Mouse (Mus musculus) heart, embryonic 15.5 days (tissue): Measurements from ENCODE around the gene Lig3. TPM values are rescaled to one million over a fixed set of nuclear protein-coding genes. Genes with fewer than 3 reads are reported as not detected.
"Not testable (repeated sequence)": the region's sequence is repeated elsewhere in the genome, so short reads cannot be mapped to it uniquely, and the experiment has no call there.

Experiments
- ATAC-seq: fragments of 200-750 bp; cut with Nextera tagmentation; replicated peaks from 2 replicates; pipeline ENCODE4 v1.8.0; 2017; ENCODE audit warnings: low read depth, moderate TSS enrichment; ENCODE audit not compliant: insufficient number of reproducible peaks, insufficient read depth, low FRiP score
- H3K27ac ChIP-seq: fragments of 300-500 bp; sonication (generic); 2 replicates; pipeline ENCODE4 v1.5.1; 2015; ENCODE audit warnings: mild to moderate bottlenecking, inconsistent platforms
- H3K27me3 ChIP-seq: fragments of 300-500 bp; sonication (generic); 2 replicates; pipeline ENCODE4 v1.6.1; 2015; ENCODE audit warnings: inconsistent platforms
- H3K36me3 ChIP-seq: fragments of 300-500 bp; sonication (generic); 2 replicates; pipeline ENCODE4 v1.6.1; 2015; ENCODE audit warnings: mild to moderate bottlenecking, inconsistent platforms
- H3K4me1 ChIP-seq: fragments of 300-500 bp; sonication (generic); replicated peaks from 2 replicates; pipeline ENCODE4 v1.6.1; 2015; ENCODE audit warnings: inconsistent platforms
- H3K4me2 ChIP-seq: fragments of 300-500 bp; sonication (generic); 2 replicates; pipeline ENCODE4 v1.6.1; 2015; ENCODE audit warnings: inconsistent platforms, mild to moderate bottlenecking, moderate library complexity
- H3K4me3 ChIP-seq: fragments of 300-500 bp; sonication (generic); 2 replicates; pipeline ENCODE4 v1.5.1; 2015; ENCODE audit warnings: mild to moderate bottlenecking, inconsistent platforms
- H3K9ac ChIP-seq: fragments of 300-500 bp; sonication (generic); 2 replicates; pipeline ENCODE4 v1.6.1; 2015; ENCODE audit warnings: mild to moderate bottlenecking, inconsistent platforms
- H3K9me3 ChIP-seq: fragments of 300-500 bp; sonication (generic); replicated peaks from 2 replicates; pipeline ENCODE4 v1.6.1; 2016; ENCODE audit warnings: inconsistent platforms
- WGBS: fragments of 180-500 bp; shearing (Covaris S2); methylation state at CpG from one replicate; pipeline ENCODE4 v1.1.7; 2015; ENCODE audit warnings: mixed read lengths; 5-methylcytosine and 5-hydroxymethylcytosine counted together
- polyA plus RNA-seq: library from polyadenylated mRNA; unstranded; fragments of >200 nt; fragmentation: Nextera tagmentation; extraction: Ambion mirVana; gene quantifications from 2 replicates; pipeline ENCODE4 v1.2.1, GENCODE M21; 2015

Lig3 gene
- polyA plus RNA-seq, 1 experiment from 2014 or later: 14.6 TPM

DNA sequence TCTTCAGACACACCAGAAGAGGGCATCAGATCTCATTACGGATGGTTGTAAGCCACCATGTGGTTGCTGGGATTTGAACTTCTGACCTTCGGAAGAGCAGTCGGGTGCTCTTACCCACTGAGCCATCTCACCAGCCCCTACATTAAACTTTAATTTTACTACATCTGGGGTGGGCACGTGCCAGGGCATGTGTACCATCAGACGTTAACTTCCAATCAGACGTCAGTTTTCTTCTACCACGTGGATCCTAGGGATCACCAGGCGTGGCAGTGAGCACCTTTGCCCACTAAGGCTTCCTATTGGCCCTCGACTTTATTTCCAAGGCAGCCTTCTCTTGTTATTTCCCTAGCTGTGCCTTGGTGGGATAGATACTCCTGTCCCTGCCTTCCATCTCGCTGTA, 51.5 kb downstream of the Lig3 start:
- not testable (repeated sequence) for H3K27ac ChIP-seq, H3K36me3 ChIP-seq, H3K9me3 ChIP-seq, H3K4me3 ChIP-seq, H3K27me3 ChIP-seq, H3K9ac ChIP-seq, ATAC-seq, H3K4me2 ChIP-seq
- H3K4me1 ChIP-seq: peaks cover 15% of the 10 kb centered on the region
- WGBS: 74% methylated on average over 10 of the region's 10 CpGs

- Histone ChIP-seq H3K27me3 (no peaks in the 10 kb centered on the region), H3K27ac (no peak overlapping the region), H3K4me3 (no peak overlapping the region), H3K4me2 (no peak overlapping the region), H3K4me1 (peaks cover 15% of the 10 kb centered on the region), H3K9me3 (no peaks in the 10 kb centered on the region), H3K36me3 (no peaks in the 10 kb centered on the region), H3K9ac (no peak overlapping the region)
- ATAC-seq: no peak
- WGBS: 86% methylated on average over 8 of the region's 8 CpGs
Measured at GRCm38 (mm10) chr11:82833929-82834328, 53.0 kb downstream of the Lig3 start.

- peaks cover 15% of the 10 kb centered on the region for H3K4me1 ChIP-seq
- 83% methylated on average over 7 of the region's 7 CpGs for WGBS
- H3K4me3 ChIP-seq, H3K27ac ChIP-seq, H3K36me3 ChIP-seq, H3K9ac ChIP-seq, H3K9me3 ChIP-seq, ATAC-seq, H3K4me2 ChIP-seq, H3K27me3 ChIP-seq: not testable (repeated sequence)
Measured at GRCm38 (mm10) chr11:82834359-82834758, 53.5 kb downstream of the Lig3 start.

- Histone ChIP-seq H3K4me1 (peaks cover 12% of the 10 kb centered on the region), H3K27ac (no peak overlapping the region), H3K4me2 (no peak overlapping the region), H3K27me3 (no peaks in the 10 kb centered on the region), H3K9ac (no peak overlapping the region), H3K36me3 (no peaks in the 10 kb centered on the region), H3K4me3 (no peak overlapping the region), H3K9me3 (no peaks in the 10 kb centered on the region)
- no peak for ATAC-seq
- WGBS: 71% methylated on average over 11 of the region's 11 CpGs
Measured at GRCm38 (mm10) chr11:82835616-82836432, 54.9 kb downstream of the Lig3 start.

DNA sequence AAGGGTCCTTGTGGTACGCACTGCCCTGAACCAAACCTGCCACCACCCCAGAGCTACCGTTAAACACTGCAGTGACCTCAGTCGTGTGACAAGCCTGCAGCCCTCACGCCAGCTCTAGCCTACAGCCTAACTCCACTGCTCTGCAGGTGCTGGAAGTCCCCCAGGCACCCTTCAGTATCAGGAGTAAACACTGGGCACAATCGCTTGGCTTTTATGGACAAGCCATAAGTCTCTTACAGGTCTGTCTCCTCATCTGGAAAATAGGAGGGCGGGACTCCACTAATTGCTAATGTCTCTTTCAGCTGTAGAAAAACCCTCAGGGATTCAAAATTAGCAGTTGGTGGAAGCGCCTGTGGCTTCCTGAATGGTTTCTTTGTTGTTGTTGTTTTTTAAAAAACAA, 56.3 kb downstream of the Lig3 start:
- Histone ChIP-seq H3K4me3 (no peak overlapping the region), H3K9me3 (no peaks in the 10 kb centered on the region), H3K9ac (no peak overlapping the region), H3K27ac (no peak overlapping the region), H3K36me3 (no peaks in the 10 kb centered on the region), H3K4me2 (no peak overlapping the region), H3K4me1 (no peaks in the 10 kb centered on the region), H3K27me3 (no peaks in the 10 kb centered on the region)
- no peak for ATAC-seq
- WGBS: 67% methylated on average over 7 of the region's 7 CpGs

DNA sequence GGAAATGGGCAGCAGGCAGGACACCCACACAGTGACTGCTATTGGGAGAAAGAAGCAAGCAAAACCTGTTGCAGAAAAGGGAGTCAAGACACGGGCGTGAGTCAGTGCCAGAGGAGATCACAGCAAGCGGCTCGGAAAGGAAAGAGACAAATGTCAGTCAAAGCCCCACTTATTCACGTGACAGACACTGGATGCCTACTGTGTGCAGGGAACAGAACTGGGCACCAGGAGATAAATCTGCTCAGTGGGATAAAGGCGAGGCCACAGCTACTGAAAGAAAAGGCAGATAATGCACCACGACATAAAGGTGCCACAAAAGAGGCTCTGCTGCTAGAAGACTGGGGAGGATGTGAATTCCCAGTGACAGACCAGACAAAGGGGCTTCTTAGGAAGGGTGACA, 56.9 kb downstream of the Lig3 start:
- Histone ChIP-seq H3K36me3 (no peaks in the 10 kb centered on the region), H3K4me2 (no peak overlapping the region), H3K9ac (no peak overlapping the region), H3K9me3 (no peaks in the 10 kb centered on the region), H3K4me1 (no peaks in the 10 kb centered on the region), H3K27ac (no peak overlapping the region), H3K27me3 (no peaks in the 10 kb centered on the region), H3K4me3 (no peak overlapping the region)
- 62% methylated on average over 7 of the region's 7 CpGs for WGBS
- ATAC-seq: no peak

- 56% methylated on average over 5 of the region's 5 CpGs for WGBS
- no peaks in the 10 kb centered on the region for H3K27me3 ChIP-seq
- no peak overlapping the region for H3K4me3 ChIP-seq
- H3K9me3 ChIP-seq: no peaks in the 10 kb centered on the region
- no peaks in the 10 kb centered on the region for H3K4me1 ChIP-seq
- no peak for ATAC-seq
- H3K9ac ChIP-seq: no peak overlapping the region
- no peak overlapping the region for H3K4me2 ChIP-seq
- H3K36me3 ChIP-seq: no peaks in the 10 kb centered on the region
- H3K27ac ChIP-seq: no peak overlapping the region
Measured at GRCm38 (mm10) chr11:82838511-82838910, 57.6 kb downstream of the Lig3 start.

DNA sequence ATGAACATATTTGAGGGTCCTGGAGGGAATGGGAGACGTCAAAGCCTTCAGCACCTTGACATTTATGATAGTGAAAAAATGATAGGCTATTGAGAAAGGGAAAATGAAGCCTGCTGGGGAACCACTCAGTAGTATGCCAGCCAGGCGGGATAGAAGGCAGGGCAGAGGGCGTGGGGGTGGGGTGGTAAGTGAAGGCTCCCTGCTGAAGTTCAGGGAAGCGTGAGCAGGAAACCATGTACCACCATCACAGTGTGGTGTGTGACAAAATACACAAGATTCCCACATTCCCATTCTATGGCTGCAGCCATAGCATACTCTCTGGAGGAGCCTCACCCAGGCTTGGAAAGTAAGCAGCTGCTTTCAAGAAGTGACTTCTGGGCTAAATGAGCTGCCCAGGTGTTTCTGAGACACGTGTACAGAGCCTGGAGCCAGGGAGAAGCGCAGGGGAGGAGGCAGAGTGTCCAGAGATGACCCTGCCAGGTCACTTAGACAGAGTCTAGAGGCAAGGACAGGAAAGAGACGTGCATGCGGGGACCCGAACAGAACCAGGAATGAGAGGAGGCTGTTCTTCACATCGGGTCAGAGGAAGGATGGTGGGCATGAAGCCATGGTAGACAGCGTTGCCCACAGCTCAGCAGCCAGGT, 64.0 kb downstream of the Lig3 start:
- Histone ChIP-seq H3K4me1 (peaks cover 20% of the 10 kb centered on the region), H3K9me3 (no peaks in the 10 kb centered on the region), H3K4me3 (peak overlapping the region; percentile 40), H3K9ac (peak overlapping the region; percentile 41; the same call in 1 of the 2 replicates), H3K4me2 (peak overlapping the region; percentile 68), H3K36me3 (no peaks in the 10 kb centered on the region), H3K27me3 (no peaks in the 10 kb centered on the region), H3K27ac (no peak overlapping the region)
- ATAC-seq: no peak
- 62% methylated on average over 11 of the region's 11 CpGs for WGBS

DNA sequence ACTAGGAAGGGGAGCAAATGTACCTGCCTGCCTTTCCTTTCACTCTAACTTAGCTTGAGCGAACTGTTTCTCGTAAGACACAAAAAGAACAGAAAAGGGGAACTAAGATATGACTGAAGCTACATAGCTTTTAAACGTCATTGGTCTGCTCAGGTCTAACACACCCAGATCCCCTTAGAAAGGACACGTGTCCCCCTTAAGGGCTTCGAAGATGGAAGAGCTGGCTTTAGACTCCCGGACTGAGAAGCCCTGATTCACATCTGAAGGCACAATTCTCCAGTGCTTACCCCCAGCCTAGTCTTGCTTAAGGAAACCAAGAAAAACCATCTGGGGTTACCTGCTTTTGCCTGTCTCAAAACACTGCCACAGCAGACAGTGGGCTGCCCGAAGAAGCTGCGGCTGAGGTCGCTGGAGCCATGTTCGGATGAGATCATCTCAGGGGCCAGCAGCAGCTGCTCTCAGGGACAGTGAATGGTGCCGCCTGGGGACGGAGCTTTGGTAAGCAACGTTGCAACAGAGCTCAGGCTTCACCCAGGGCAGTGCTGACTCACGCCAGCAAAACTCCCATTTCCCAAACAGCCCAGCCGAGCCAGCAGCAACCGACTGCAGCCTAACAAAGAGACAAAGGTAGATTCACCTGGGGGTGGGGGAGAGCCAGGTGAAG, 64.6 kb downstream of the Lig3 start:
- H3K27ac ChIP-seq: peak overlapping the region; percentile 29
- peak overlapping the region; percentile 41 for H3K9ac ChIP-seq
- no peaks in the 10 kb centered on the region for H3K27me3 ChIP-seq
- WGBS: 19% methylated on average over 16 of the region's 16 CpGs
- peak overlapping the region; percentile 68 for H3K4me2 ChIP-seq
- ATAC-seq: peak; percentile 89; the same call in 1 of the 2 replicates
- peak overlapping the region; percentile 40 for H3K4me3 ChIP-seq
- H3K4me1 ChIP-seq: peaks cover 20% of the 10 kb centered on the region
- no peaks in the 10 kb centered on the region for H3K36me3 ChIP-seq
- H3K9me3 ChIP-seq: no peaks in the 10 kb centered on the region

DNA sequence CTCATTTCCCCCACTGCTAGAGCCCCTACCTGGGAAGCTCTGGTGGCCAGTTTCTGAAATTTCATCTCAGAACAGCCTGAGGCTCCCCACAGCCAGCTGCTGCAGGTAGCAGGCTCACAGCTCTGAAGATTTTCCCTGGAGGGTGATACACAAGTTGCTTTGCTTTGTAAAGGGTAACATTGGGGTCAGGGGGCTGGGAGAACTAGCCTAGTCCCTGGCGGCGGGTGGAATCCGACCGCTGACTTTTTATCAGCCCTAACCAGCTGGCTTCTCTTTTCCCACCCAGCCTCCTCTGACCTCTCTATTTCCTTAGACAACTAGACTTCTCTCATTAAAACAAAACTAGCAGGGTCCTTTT, 65.2 kb downstream of the Lig3 start:
- H3K4me2 ChIP-seq: peak overlapping the region; percentile 68
- no peak for ATAC-seq
- H3K9me3 ChIP-seq: no peaks in the 10 kb centered on the region
- H3K4me1 ChIP-seq: peaks cover 20% of the 10 kb centered on the region
- peak overlapping the region; percentile 41 for H3K9ac ChIP-seq
- peak overlapping the region; percentile 29 for H3K27ac ChIP-seq
- no peaks in the 10 kb centered on the region for H3K36me3 ChIP-seq
- H3K27me3 ChIP-seq: no peaks in the 10 kb centered on the region
- 15% methylated on average over 4 of the region's 4 CpGs for WGBS
- peak overlapping the region; percentile 40 for H3K4me3 ChIP-seq

DNA sequence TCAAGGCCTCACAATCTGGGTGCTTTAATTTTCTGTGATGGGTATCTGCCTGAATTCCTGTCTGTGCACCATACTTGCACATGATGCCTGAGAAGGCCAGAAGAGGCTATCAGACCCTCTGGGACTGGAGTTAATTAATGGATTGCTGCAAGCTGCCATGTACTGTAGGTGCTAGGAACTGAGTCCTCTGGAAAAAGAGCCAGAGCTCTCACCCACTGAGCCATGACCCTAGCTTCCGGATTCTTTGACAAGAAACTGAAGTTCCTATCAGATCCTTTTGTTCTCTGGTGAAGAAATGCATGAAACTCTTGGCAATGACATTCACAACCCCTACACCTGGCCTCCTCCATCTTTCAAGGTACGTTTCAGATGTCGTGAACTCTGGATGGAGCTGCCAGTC, 66.0 kb downstream of the Lig3 start:
- H3K36me3 ChIP-seq: no peaks in the 10 kb centered on the region
- H3K9ac ChIP-seq: no peak overlapping the region
- no peak for ATAC-seq
- H3K4me1 ChIP-seq: peaks cover 20% of the 10 kb centered on the region
- WGBS: 74% methylated on average over 3 of the region's 3 CpGs
- no peak overlapping the region for H3K4me2 ChIP-seq
- H3K27ac ChIP-seq: no peak overlapping the region
- H3K9me3 ChIP-seq: no peaks in the 10 kb centered on the region
- no peak overlapping the region for H3K4me3 ChIP-seq
- H3K27me3 ChIP-seq: no peaks in the 10 kb centered on the region
